Mouse (Mus musculus): ENCODE results near the gene Slc13a2. TPM values are rescaled to one million over a fixed set of nuclear protein-coding genes. Genes with fewer than 3 reads are reported as not detected.

Slc13a2 gene
- polyA plus RNA-seq, 1 experiment from 2014 or later, result 0.15 TPM

DNA sequence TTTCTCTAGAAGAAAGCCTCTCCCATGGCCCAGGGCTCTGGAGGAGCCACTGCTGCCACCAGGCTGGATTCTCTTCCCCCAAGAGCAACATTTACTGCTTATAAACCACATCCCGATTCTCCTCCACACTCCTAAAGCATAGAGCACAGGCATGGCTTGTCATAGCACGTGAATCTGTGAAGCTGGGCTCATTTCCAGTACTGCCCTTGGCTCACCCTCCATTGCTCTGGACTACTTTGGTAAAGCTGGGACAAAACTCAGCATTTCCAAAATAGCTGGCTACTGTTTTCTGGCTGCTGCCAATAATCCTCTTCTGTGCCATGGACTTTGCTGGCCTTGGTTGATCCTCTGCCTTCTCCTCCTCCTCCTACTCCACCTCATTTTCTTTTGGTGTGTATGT is 2.3 kb upstream of the Slc13a2 start:
- H3K27ac ChIP-seq (ENCODE audit: low read length), result no peak overlapping the region
- H3K27me3 ChIP-seq (ENCODE audit: control insufficient read depth, insufficient read depth, low read depth, low read length), result 0 out of 2 replicates have a peak, but pooled peaks cover 2% of the 10 kb centered on the region
- no peak for ATAC-seq (ENCODE audit: low read depth)
- H3K4me1 ChIP-seq (replicated peaks; ENCODE audit: control insufficient read depth, insufficient read depth, low read length), result no peaks in the 10 kb centered on the region
- no peaks in the 10 kb centered on the region for H3K36me3 ChIP-seq (ENCODE audit: control insufficient read depth, insufficient read depth, low read length)
- H3K9me3 ChIP-seq (ENCODE audit: control insufficient read depth, low read length), result no peaks in the 10 kb centered on the region
- H3K9ac ChIP-seq (ENCODE audit: low read length), result no peak overlapping the region
- H3K4me2 ChIP-seq (ENCODE audit: low read depth, low read length), result no peak overlapping the region
- WGBS, result 37% methylated on average over 2 of the region's 2 CpGs
- no peak overlapping the region for H3K4me3 ChIP-seq (ENCODE audit: low read length)

DNA sequence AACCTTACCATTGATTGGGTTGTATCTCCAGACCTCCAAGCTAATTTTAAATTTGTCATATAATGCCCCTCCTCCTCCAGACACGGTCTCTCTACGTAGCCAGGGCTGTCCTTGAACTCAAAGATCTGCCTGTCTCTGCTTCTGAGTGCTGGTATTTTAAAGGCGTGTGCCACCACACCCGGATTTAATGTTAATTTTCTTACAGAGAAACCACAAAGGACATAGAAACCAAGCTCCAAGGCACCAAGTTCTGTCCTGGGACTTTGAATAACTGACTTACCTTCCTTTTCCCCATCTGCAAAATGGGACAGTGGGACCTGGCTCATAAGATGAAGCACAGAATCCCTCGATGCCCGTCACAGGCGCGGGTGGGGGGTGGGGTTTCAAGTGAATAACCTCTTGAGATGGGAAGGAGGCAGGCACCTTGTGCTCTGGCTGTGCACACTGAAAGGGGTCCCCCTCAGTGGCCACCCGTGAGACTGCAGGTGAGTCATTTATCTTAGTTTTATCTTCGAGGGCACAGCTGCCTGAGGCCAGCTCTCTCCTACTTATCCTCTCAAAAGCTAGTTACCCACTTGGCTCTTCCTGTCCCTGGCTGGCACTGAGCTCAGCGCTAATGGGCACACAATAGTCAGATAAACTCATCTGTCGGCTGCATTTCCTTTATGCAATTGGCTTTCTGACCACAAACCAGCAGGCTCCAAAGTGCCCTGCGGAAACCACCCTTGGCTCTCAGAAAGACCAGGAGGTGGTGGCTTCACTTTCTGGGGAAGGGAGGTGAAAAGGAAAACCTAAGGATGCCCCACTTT is 612 bp downstream of the Slc13a2 start:
- Histone ChIP-seq H3K4me1 (replicated peaks; ENCODE audit: control insufficient read depth, insufficient read depth, low read length) (no peaks in the 10 kb centered on the region), H3K36me3 (ENCODE audit: control insufficient read depth, insufficient read depth, low read length) (no peaks in the 10 kb centered on the region), H3K27me3 (ENCODE audit: control insufficient read depth, insufficient read depth, low read depth, low read length) (peaks cover 2% of the 10 kb centered on the region; the same call in 1 of the 2 replicates), H3K9ac (ENCODE audit: low read length) (no peak overlapping the region), H3K4me3 (ENCODE audit: low read length) (no peak overlapping the region), H3K27ac (ENCODE audit: low read length) (no peak overlapping the region), H3K4me2 (ENCODE audit: low read depth, low read length) (no peak overlapping the region), H3K9me3 (ENCODE audit: control insufficient read depth, low read length) (no peaks in the 10 kb centered on the region)
- WGBS, result 48% methylated on average over 13 of the region's 13 CpGs
- ATAC-seq (ENCODE audit: low read depth), result peak; percentile 35

DNA sequence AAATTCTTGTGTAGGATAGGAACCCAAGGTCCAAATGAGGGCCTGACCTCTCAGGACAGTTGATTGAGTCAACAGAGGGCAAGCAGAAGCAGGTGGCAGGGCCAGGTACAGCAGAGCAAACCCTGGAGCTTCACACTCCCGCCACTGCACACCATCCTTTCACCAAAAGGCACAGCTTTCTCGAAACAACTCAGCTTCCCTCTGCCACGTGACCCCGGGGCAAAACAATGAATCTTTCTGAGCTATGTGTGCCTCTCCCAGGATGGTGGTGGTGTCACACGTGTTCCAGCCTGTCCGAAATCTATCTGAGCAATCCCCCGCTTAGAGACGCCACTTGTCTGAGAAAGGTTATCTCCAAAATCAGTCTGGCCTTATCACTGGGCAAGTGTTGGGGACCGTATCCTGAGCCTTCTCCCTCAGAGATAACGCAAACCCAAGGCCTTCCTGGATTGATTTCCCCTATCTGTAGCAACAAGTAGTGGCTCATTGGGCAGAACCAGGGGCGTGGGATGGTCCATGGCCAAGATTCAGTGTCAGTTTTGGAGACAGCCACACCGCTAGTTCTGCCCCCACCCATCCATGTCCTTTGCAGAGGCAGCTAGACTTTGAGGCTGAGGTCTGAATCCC is 1.6 kb downstream of the Slc13a2 start:
- Histone ChIP-seq H3K4me1 (replicated peaks; ENCODE audit: control insufficient read depth, insufficient read depth, low read length) (no peaks in the 10 kb centered on the region), H3K9me3 (ENCODE audit: control insufficient read depth, low read length) (no peaks in the 10 kb centered on the region), H3K27me3 (ENCODE audit: control insufficient read depth, insufficient read depth, low read depth, low read length) (peaks cover 2% of the 10 kb centered on the region; the same call in 1 of the 2 replicates), H3K4me3 (ENCODE audit: low read length) (no peak overlapping the region), H3K4me2 (ENCODE audit: low read depth, low read length) (no peak overlapping the region), H3K9ac (ENCODE audit: low read length) (no peak overlapping the region), H3K36me3 (ENCODE audit: control insufficient read depth, insufficient read depth, low read length) (no peaks in the 10 kb centered on the region), H3K27ac (ENCODE audit: low read length) (no peak overlapping the region)
- no peak for ATAC-seq (ENCODE audit: low read depth)
- WGBS, result 40% methylated on average over 12 of the region's 12 CpGs

DNA sequence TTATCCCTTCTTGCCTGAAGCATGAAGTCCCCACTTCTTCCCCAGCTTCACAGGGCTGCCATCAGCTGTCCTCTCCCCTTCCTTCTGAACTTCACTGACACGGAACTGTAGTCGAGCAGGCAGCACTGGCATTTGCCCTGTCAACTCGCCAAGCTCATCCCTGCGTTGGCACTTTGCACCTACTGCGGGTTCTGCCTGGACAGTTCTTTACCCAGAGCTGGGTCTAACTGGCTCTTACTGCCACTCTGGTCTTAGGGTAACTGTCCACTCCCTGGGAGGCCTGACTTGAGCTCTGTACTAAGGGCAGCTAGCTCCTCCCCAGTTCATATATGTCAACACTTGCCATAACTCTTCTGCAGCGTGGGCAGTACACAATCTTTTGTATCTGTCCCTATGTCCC is 5.2 kb downstream of the Slc13a2 start:
- Histone ChIP-seq H3K4me2 (ENCODE audit: low read depth, low read length) (no peak overlapping the region), H3K27me3 (ENCODE audit: control insufficient read depth, insufficient read depth, low read depth, low read length) (peaks cover 2% of the 10 kb centered on the region; the same call in 1 of the 2 replicates), H3K36me3 (ENCODE audit: control insufficient read depth, insufficient read depth, low read length) (no peaks in the 10 kb centered on the region), H3K9ac (ENCODE audit: low read length) (no peak overlapping the region), H3K27ac (ENCODE audit: low read length) (no peak overlapping the region), H3K4me3 (ENCODE audit: low read length) (no peak overlapping the region), H3K4me1 (replicated peaks; ENCODE audit: control insufficient read depth, insufficient read depth, low read length) (no peaks in the 10 kb centered on the region), H3K9me3 (ENCODE audit: control insufficient read depth, low read length) (no peaks in the 10 kb centered on the region)
- 70% methylated on average over 6 of the region's 6 CpGs for WGBS
- ATAC-seq (ENCODE audit: low read depth), result no peak

DNA sequence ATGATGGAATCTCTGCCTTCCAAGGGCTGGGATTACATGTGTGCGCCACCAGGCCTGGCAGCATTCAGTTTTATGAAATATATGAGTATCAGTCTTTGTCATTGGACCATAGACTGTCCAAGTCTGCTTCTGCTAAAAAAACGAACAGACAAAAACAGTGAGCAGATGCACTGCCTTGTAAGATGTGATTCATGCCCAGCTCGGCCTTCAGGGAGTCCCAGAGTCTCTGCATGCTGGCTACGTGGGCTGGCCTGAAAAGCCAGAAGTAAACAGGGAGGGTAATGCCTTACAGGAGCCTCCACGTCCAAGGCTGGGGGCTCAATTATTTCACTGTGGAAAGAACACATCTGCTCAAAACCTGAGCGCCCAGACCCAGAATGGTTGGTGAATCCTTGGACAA is 9.2 kb downstream of the Slc13a2 start:
- Histone ChIP-seq H3K9ac (ENCODE audit: low read length) (no peak overlapping the region), H3K9me3 (ENCODE audit: control insufficient read depth, low read length) (no peaks in the 10 kb centered on the region), H3K4me2 (ENCODE audit: low read depth, low read length) (no peak overlapping the region), H3K27me3 (ENCODE audit: control insufficient read depth, insufficient read depth, low read depth, low read length) (no peaks in the 10 kb centered on the region; the same call in 1 of the 2 replicates), H3K4me3 (ENCODE audit: low read length) (no peak overlapping the region), H3K4me1 (replicated peaks; ENCODE audit: control insufficient read depth, insufficient read depth, low read length) (peaks cover 8% of the 10 kb centered on the region), H3K27ac (ENCODE audit: low read length) (no peak overlapping the region), H3K36me3 (ENCODE audit: control insufficient read depth, insufficient read depth, low read length) (no peaks in the 10 kb centered on the region)
- no peak for ATAC-seq (ENCODE audit: low read depth)
- WGBS, result 64% methylated on average over 6 of the region's 6 CpGs

DNA sequence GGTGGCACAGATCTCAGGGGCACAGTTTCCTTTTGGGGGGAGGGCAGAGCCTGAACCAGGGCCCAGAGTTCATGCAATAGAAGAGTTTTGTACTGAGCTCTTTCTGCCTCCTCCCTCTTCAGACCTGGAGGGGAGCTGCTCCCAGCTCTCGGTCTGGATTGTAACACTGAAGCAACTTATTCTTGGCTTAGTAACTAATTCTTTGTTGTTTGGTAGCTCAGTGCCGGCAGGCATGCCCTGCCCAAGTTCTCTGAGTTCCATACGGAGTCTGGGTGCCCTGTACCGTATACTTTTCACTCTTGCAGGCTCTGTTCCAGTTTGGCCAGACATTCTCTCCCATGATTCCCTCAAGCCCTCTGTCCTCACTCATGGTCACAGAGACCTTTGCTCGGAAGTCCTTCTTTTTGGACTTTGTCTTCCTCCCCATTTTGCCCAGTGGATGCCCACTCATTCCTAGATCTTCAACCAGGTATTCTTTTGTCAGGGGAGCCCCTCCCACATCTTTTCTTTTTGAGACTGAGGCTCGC is 9.6 kb downstream of the Slc13a2 start:
- Histone ChIP-seq H3K4me2 (ENCODE audit: low read depth, low read length) (no peak overlapping the region), H3K4me3 (ENCODE audit: low read length) (no peak overlapping the region), H3K27ac (ENCODE audit: low read length) (no peak overlapping the region), H3K9ac (ENCODE audit: low read length) (0 out of 2 replicates have a peak overlapping the region, but pooled peaks have one; percentile 5), H3K9me3 (ENCODE audit: control insufficient read depth, low read length) (no peaks in the 10 kb centered on the region), H3K27me3 (ENCODE audit: control insufficient read depth, insufficient read depth, low read depth, low read length) (no peaks in the 10 kb centered on the region; the same call in 1 of the 2 replicates), H3K4me1 (replicated peaks; ENCODE audit: control insufficient read depth, insufficient read depth, low read length) (peaks cover 8% of the 10 kb centered on the region), H3K36me3 (ENCODE audit: control insufficient read depth, insufficient read depth, low read length) (no peaks in the 10 kb centered on the region)
- no peak for ATAC-seq (ENCODE audit: low read depth)
- WGBS, result 59% methylated on average over 6 of the region's 6 CpGs

DNA sequence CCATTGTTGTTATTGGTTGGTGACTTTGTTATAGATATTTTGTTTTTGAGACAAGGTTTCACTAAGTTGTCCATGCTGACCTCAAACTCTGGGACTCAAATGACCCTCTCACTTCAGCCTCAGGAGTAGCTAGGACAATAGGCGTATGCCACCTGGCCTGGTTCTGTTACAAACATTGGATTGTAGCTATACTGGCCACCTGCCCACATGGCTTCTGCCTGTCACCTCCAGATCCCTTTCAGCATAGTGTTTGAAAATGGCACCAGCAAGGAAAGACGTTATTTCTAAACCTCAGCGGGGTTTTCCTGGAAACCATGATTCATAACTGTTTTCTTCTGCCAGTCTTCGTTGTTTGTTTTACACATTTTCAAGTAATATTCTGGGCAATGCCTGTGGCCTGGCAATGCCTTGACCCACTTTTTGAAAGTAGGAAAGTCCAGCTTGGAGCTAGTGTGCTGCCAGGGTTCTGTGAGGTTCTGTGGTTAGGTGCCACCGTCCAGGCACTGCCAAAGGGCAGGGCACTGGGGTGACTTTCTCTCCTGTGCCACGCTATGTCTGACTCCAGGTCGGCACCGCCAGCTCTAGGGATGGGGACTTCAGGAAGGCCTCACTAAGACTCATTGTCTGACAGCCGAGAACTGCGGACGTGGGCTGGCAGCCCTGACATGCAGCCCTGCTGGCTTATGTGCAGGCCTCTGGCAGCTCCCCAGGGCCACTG is 10.3 kb downstream of the Slc13a2 start:
- H3K27me3 ChIP-seq (ENCODE audit: control insufficient read depth, insufficient read depth, low read depth, low read length), result no peaks in the 10 kb centered on the region; the same call in 1 of the 2 replicates
- no peak overlapping the region for H3K4me2 ChIP-seq (ENCODE audit: low read depth, low read length)
- no peak overlapping the region for H3K27ac ChIP-seq (ENCODE audit: low read length)
- H3K36me3 ChIP-seq (ENCODE audit: control insufficient read depth, insufficient read depth, low read length), result no peaks in the 10 kb centered on the region
- peaks cover 8% of the 10 kb centered on the region for H3K4me1 ChIP-seq (replicated peaks; ENCODE audit: control insufficient read depth, insufficient read depth, low read length)
- no peaks in the 10 kb centered on the region for H3K9me3 ChIP-seq (ENCODE audit: control insufficient read depth, low read length)
- no peak overlapping the region for H3K4me3 ChIP-seq (ENCODE audit: low read length)
- H3K9ac ChIP-seq (ENCODE audit: low read length), result 0 out of 2 replicates have a peak overlapping the region, but pooled peaks have one; percentile 5
- WGBS, result 79% methylated on average over 11 of the region's 11 CpGs
- ATAC-seq (ENCODE audit: low read depth), result no peak

DNA sequence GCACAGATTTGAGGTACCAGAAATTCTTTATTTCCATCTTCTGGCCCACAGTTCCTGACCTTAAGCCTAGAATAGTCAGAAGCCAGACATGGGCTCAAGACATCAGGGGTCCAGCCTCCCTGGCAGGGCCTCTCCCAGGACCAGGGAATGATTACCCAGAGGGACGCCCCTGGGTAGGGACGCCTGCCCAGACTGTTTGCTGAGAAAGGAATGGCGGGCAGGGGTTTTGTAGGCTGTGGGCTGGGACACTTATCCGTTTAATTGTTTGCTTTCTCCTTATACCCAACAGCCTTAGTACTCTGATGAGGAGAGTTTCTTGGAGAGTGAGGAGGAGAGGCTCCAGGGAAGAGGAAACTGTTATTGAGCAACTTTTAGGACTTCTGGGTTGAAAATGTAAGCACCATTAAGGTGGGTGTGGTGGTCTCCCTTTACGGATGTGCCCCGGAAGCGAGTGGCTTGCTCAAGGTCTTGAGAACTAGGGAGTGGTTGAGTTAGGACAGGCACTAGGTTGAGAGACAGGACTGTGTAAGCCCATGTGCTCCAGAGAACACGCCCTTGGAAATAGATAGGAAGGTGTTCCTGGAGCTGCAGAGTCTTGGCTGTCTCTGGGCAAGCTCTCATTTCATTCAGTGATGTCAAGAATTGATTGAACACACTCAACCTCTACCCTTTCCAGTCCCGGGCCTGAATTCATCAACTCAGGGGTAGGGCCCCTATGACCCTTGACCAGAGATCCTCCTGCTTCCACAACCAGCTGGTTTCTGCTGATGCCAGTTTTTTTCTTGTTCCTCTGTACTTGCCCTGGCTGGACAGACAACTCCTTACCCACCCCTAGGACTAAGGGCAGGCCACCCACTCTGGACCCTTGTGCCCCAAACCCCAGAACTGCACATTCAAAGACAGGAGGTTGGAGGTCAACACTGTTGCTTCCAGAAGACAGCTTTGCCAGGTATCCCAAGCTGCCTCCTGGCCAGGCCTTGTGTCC is 13.5 kb downstream of the Slc13a2 start:
- H3K9me3 ChIP-seq (ENCODE audit: control insufficient read depth, low read length), result no peaks in the 10 kb centered on the region
- no peaks in the 10 kb centered on the region for H3K27me3 ChIP-seq (ENCODE audit: control insufficient read depth, insufficient read depth, low read depth, low read length)
- peaks cover 8% of the 10 kb centered on the region for H3K4me1 ChIP-seq (replicated peaks; ENCODE audit: control insufficient read depth, insufficient read depth, low read length)
- no peak overlapping the region for H3K9ac ChIP-seq (ENCODE audit: low read length)
- H3K4me2 ChIP-seq (ENCODE audit: low read depth, low read length), result no peak overlapping the region
- peak overlapping the region; percentile 82 for H3K27ac ChIP-seq (ENCODE audit: low read length)
- H3K4me3 ChIP-seq (ENCODE audit: low read length), result no peak overlapping the region
- no peaks in the 10 kb centered on the region for H3K36me3 ChIP-seq (ENCODE audit: control insufficient read depth, insufficient read depth, low read length)
- WGBS, result 50% methylated on average over 9 of the region's 9 CpGs
- peak; percentile 94 for ATAC-seq (ENCODE audit: low read depth)

All from lung, embryonic 16.5 days (tissue).